Mouse (Mus musculus) ES-E14 (cell line): ENCODE results near the gene Gsdme.

ENCODE experiments used
- HCFC1 ChIP-seq: IDR thresholded peaks from 2 replicates; pipeline ENCODE4 v1.6.1; 2012; ENCODE audit warnings: low read length, inconsistent platforms, borderline replicate concordance; ENCODE audit not compliant: insufficient read depth
- ZC3H11A ChIP-seq: IDR thresholded peaks from 2 replicates; pipeline ENCODE4 v1.6.1; 2012; ENCODE audit warnings: low read depth, mild to moderate bottlenecking, inconsistent platforms, low read length, borderline replicate concordance

DNA sequence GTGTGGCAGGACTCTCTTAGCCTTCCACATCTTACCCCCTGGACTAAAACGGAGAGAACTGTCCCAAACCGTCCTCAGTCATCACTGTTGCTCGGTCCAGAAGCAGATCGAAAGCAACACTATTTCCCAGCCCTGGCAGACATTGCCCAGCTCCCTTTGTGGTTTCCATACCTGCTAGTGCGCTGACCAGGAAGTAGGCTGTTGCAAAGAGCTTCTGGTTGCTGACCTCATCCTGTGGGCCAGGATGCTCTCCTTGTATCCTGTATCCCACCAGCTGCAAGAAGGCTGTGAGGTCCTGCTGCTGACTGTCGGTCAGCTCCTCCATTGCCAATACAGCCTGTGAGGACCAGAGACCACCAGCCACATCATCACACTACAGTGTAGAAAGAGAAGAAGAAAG is 44.6 kb downstream of the Gsdme start:
- TF ChIP-seq ZC3H11A (no peak), HCFC1 (no peak)
